Mouse (Mus musculus) kidney, adult 2 months (tissue): ENCODE results near the gene Pkd1l1.

Source experiments
- CTCF ChIP-seq: fragments of 200-500 bp; conservative IDR thresholded peaks from 2 replicates; pipeline ENCODE4 v1.5.1; 2011; ENCODE audit warnings: low read depth, mild to moderate bottlenecking, control low read depth, low read length, moderate library complexity, mixed read lengths; ENCODE audit not compliant: insufficient read depth, insufficient read length
- POLR2A ChIP-seq: fragments of 200-500 bp; IDR thresholded peaks from one replicate; pipeline ENCODE4 v1.6.1; 2011; ENCODE audit warnings: low read depth, low read length, control low read depth

DNA sequence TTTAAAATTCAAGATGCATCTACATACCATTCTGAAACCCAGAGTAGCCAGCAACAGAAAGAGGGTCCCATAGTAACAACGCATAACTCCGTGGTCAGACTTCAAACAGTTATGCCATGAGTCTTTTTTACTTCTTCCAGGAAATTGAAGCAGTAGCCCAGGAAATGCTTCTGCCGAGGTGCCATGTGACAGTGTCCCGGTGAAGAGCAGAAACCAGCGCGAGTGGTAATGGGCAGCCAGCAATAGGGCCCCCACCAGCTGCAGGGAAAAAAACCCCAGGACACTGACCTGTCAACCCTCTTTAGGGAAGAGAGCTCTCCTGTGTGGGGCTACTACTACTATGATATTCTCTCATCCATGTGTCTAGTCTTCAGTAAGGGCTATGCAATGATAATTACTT lies 136.9 kb downstream of the Pkd1l1 start:
- TF ChIP-seq POLR2A: no peak
- no peak for TF ChIP-seq CTCF
